Mouse (Mus musculus) kidney, embryonic 15.5 days (tissue): Measurements from ENCODE around the gene Tctn1. TPM values are rescaled to one million over a fixed set of nuclear protein-coding genes. Genes with fewer than 3 reads are reported as not detected.

ENCODE experiments used
- ATAC-seq: fragments of 200-750 bp; cut with Nextera tagmentation; replicated peaks from 2 replicates; pipeline ENCODE4 v1.8.0; 2017; ENCODE audit warnings: moderate TSS enrichment; ENCODE audit not compliant: low FRiP score
- H3K27ac ChIP-seq: fragments of 300-500 bp; sonication (generic); 2 replicates; pipeline ENCODE4 v1.5.1; 2015; ENCODE audit warnings: mild to moderate bottlenecking, inconsistent platforms
- H3K27me3 ChIP-seq: fragments of 300-500 bp; sonication (generic); 2 replicates; pipeline ENCODE4 v1.6.1; 2015; ENCODE audit warnings: inconsistent platforms
- H3K36me3 ChIP-seq: fragments of 300-500 bp; sonication (generic); 2 replicates; pipeline ENCODE4 v1.6.1; 2015; ENCODE audit warnings: inconsistent platforms
- H3K4me1 ChIP-seq: fragments of 300-500 bp; sonication (generic); 2 replicates; pipeline ENCODE4 v1.6.1; 2015; ENCODE audit warnings: inconsistent platforms
- H3K4me2 ChIP-seq: fragments of 300-500 bp; sonication (generic); 2 replicates; pipeline ENCODE4 v1.6.1; 2015; ENCODE audit warnings: moderate library complexity, mild to moderate bottlenecking, inconsistent platforms
- H3K4me3 ChIP-seq: fragments of 300-500 bp; sonication (generic); replicated peaks from 2 replicates; pipeline ENCODE4 v1.5.1; 2015; ENCODE audit warnings: mild to moderate bottlenecking, inconsistent platforms
- H3K9ac ChIP-seq: fragments of 300-500 bp; sonication (generic); 2 replicates; pipeline ENCODE4 v1.6.1; 2015; ENCODE audit warnings: mild to moderate bottlenecking, inconsistent platforms
- H3K9me3 ChIP-seq: fragments of 300-500 bp; sonication (generic); replicated peaks from 2 replicates; pipeline ENCODE4 v1.6.1; 2016; ENCODE audit warnings: inconsistent platforms
- WGBS: fragments of 180-500 bp; shearing (Covaris S2); methylation state at CpG from one replicate; pipeline ENCODE4 v1.1.7; 2015; ENCODE audit warnings: mixed read lengths; 5-methylcytosine and 5-hydroxymethylcytosine counted together
- polyA plus RNA-seq: library from polyadenylated mRNA; unstranded; fragments of >200 nt; fragmentation: Nextera tagmentation; extraction: Ambion mirVana; gene quantifications from 2 replicates; pipeline ENCODE4 v1.2.1, GENCODE M21; 2015

The Tctn1 gene
- polyA plus RNA-seq, 1 experiment from 2014 or later, result 6.7 TPM

DNA sequence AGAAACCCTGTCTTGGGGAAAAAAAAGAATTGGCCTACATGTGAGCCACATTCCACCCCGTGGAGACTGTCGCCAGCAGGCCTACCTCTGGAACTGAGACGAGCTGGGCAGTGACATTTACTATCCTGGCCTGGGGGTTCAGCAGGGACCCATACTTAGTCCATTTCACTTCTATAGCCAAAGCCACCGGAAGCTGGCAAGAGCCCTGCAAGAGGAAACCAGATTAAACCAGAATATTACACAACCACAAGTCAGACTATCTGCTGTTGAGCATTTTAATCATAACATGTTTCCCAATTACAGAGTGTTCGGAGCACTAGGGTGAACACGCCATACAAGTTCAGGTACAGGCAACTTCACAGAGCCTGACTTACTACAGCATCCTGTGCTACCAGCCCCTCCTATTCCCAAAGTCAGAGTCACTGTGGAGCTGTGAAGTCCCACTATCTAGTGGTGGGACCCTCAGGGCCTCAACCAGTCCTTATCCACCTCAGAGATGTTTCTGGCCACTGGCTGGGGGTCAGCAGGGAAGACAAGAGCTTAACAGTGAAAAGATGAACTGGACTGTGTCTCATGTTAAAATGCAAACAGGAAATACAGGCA lies 21.6 kb downstream of the Tctn1 start:
- Histone ChIP-seq H3K9me3 (no peaks in the 10 kb centered on the region), H3K4me2 (no peak overlapping the region), H3K27ac (no peak overlapping the region), H3K4me1 (peaks cover 3% of the 10 kb centered on the region; the same call in 1 of the 2 replicates), H3K4me3 (no peak overlapping the region), H3K36me3 (peaks cover 67% of the 10 kb centered on the region), H3K9ac (no peak overlapping the region), H3K27me3 (no peaks in the 10 kb centered on the region)
- WGBS, result 73% methylated on average over 6 of the region's 6 CpGs
- ATAC-seq, result no peak

DNA sequence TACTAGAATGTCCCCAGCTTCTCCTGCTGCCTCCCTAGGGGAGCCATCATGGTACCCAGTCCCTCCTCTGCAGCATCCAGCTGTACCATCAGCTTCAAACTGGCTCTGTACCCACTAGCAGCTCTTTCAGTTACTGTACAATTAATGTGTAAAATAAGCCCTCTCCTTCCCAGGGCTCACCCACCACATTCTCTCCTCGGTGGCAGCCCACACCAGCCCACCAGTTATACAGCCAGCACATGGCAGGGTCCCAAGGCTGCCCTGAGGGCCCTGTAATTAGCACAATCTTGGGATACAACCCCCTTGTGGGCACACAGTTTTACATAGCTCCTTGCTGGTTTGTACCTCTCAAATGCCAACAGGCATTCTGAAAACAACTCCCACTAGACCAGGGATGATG lies 23.3 kb downstream of the Tctn1 start:
- Histone ChIP-seq H3K4me3 (no peak overlapping the region), H3K27ac (no peak overlapping the region), H3K36me3 (peaks cover 52% of the 10 kb centered on the region), H3K27me3 (no peaks in the 10 kb centered on the region), H3K9ac (no peak overlapping the region), H3K9me3 (no peaks in the 10 kb centered on the region), H3K4me2 (no peak overlapping the region), H3K4me1 (peaks cover 3% of the 10 kb centered on the region; the same call in 1 of the 2 replicates)
- WGBS, result 61% methylated on average over 1 of the region's 1 CpGs
- no peak for ATAC-seq

DNA sequence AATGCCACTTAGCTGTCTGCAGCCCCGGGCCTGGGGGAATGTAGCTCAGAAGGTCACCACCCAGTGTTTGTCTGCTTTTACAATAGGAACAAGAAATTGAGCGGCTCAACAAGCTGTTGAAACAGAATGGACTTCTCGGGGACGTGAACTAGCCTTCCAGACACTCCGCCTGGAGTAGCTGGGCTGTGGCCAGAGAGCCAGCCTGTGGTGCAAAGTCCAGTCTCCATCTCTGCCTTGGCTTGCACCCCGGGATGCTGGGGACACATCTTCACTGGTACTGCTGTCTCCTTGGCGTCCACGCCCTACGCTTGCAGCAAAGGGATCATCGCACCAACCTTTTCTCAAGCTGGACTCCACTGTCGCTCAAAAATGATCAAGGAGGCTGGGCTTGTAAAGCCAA lies 23.7 kb downstream of the Tctn1 start:
- H3K9me3 ChIP-seq, result no peaks in the 10 kb centered on the region
- no peak overlapping the region for H3K4me3 ChIP-seq
- ATAC-seq, result no peak
- 92% methylated on average over 11 of the region's 11 CpGs for WGBS
- no peak overlapping the region for H3K4me2 ChIP-seq
- no peak overlapping the region for H3K27ac ChIP-seq
- H3K36me3 ChIP-seq, result peaks cover 47% of the 10 kb centered on the region
- peaks cover 5% of the 10 kb centered on the region; the same call in 1 of the 2 replicates for H3K4me1 ChIP-seq
- no peaks in the 10 kb centered on the region for H3K27me3 ChIP-seq
- no peak overlapping the region for H3K9ac ChIP-seq

- Histone ChIP-seq H3K4me3 (no peak overlapping the region), H3K27ac (no peak overlapping the region), H3K4me2 (no peak overlapping the region), H3K9me3 (no peaks in the 10 kb centered on the region), H3K9ac (no peak overlapping the region), H3K4me1 (peaks cover 11% of the 10 kb centered on the region), H3K36me3 (peaks cover 47% of the 10 kb centered on the region), H3K27me3 (no peaks in the 10 kb centered on the region)
- WGBS, result 77% methylated on average over 7 of the region's 7 CpGs
- no peak for ATAC-seq
Measured at GRCm38 (mm10) chr5:122239618-122240017, 24.6 kb downstream of the Tctn1 start.

- Histone ChIP-seq H3K4me1 (peaks cover 18% of the 10 kb centered on the region), H3K9me3 (no peaks in the 10 kb centered on the region), H3K4me2 (no peak overlapping the region), H3K27me3 (no peaks in the 10 kb centered on the region), H3K4me3 (no peak overlapping the region), H3K36me3 (peaks cover 41% of the 10 kb centered on the region), H3K9ac (no peak overlapping the region), H3K27ac (no peak overlapping the region)
- no peak for ATAC-seq
- WGBS, result 69% methylated on average over 5 of the region's 5 CpGs
Measured at GRCm38 (mm10) chr5:122237200-122237599, 27.1 kb downstream of the Tctn1 start.

GRCm38 (mm10) chr5:122235196-122235836 lies 28.9 kb downstream of the Tctn1 start:
- no peaks in the 10 kb centered on the region for H3K9me3 ChIP-seq
- H3K4me2 ChIP-seq, result no peak overlapping the region
- H3K27me3 ChIP-seq, result no peaks in the 10 kb centered on the region
- no peak overlapping the region for H3K4me3 ChIP-seq
- H3K36me3 ChIP-seq, result peaks cover 22% of the 10 kb centered on the region
- H3K4me1 ChIP-seq, result peaks cover 21% of the 10 kb centered on the region
- no peak for ATAC-seq
- H3K27ac ChIP-seq, result no peak overlapping the region
- WGBS, result 45% methylated on average over 9 of the region's 9 CpGs
- no peak overlapping the region for H3K9ac ChIP-seq

- H3K27me3 ChIP-seq, result no peaks in the 10 kb centered on the region
- no peak overlapping the region for H3K27ac ChIP-seq
- WGBS, result 80% methylated on average over 9 of the region's 9 CpGs
Measured at GRCm38 (mm10) chr5:122234319-122235195, 29.7 kb downstream of the Tctn1 start.

DNA sequence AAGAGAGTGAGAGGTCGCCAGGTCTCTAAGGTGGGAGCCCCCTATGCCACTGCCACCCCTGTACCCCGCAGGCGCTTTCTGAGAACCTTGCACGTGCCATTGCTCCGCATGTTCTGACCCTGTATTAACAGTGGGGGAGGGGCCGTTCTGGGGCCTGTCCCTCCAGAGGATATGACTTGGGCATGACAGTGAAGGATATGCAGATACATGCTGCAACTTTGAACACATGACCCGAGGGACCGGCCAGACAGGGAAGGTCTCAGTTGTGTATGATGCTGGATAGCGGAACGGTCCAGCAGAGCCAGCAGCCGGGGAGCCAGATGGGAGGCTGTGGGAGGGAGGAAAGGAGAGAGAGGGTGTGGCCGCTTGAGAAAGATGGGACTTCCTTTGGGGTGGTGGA lies 30.6 kb downstream of the Tctn1 start:
- Histone ChIP-seq H3K4me1 (peaks cover 21% of the 10 kb centered on the region), H3K27ac (no peak overlapping the region), H3K27me3 (no peaks in the 10 kb centered on the region), H3K36me3 (peaks cover 7% of the 10 kb centered on the region), H3K4me2 (no peak overlapping the region), H3K9me3 (no peaks in the 10 kb centered on the region), H3K9ac (no peak overlapping the region), H3K4me3 (no peak overlapping the region)
- 80% methylated on average over 12 of the region's 12 CpGs for WGBS
- ATAC-seq, result no peak

More at GRCm38 (mm10) chr5:122234319-122235195, 29.7 kb downstream of the Tctn1 start:
- Histone ChIP-seq H3K9ac (no peak overlapping the region), H3K4me3 (no peak overlapping the region), H3K4me2 (no peak overlapping the region), H3K9me3 (no peaks in the 10 kb centered on the region), H3K36me3 (peaks cover 14% of the 10 kb centered on the region), H3K4me1 (peaks cover 21% of the 10 kb centered on the region)
- ATAC-seq, result no peak

- H3K4me3 ChIP-seq, result no peak overlapping the region
- H3K27me3 ChIP-seq, result no peaks in the 10 kb centered on the region
- H3K4me2 ChIP-seq, result no peak overlapping the region
- no peaks in the 10 kb centered on the region for H3K9me3 ChIP-seq
- ATAC-seq, result no peak
- peaks cover 3% of the 10 kb centered on the region for H3K36me3 ChIP-seq
- peaks cover 21% of the 10 kb centered on the region for H3K4me1 ChIP-seq
- WGBS, result 83% methylated on average over 14 of the region's 14 CpGs
- H3K27ac ChIP-seq, result no peak overlapping the region
- no peak overlapping the region for H3K9ac ChIP-seq
Measured at GRCm38 (mm10) chr5:122233077-122233581, 31.1 kb downstream of the Tctn1 start.

GRCm38 (mm10) chr5:122232004-122232403 lies 32.3 kb downstream of the Tctn1 start:
- Histone ChIP-seq H3K9ac (no peak overlapping the region), H3K27ac (peak overlapping the region; percentile 57), H3K9me3 (no peaks in the 10 kb centered on the region), H3K27me3 (no peaks in the 10 kb centered on the region), H3K4me2 (no peak overlapping the region), H3K4me3 (no peak overlapping the region), H3K36me3 (peaks cover 8% of the 10 kb centered on the region; the same call in 1 of the 2 replicates), H3K4me1 (peaks cover 21% of the 10 kb centered on the region)
- no peak for ATAC-seq
- WGBS, result 47% methylated on average over 5 of the region's 5 CpGs

GRCm38 (mm10) chr5:122231431-122231830 lies 32.8 kb downstream of the Tctn1 start:
- Histone ChIP-seq H3K4me1 (peaks cover 21% of the 10 kb centered on the region), H3K4me3 (no peak overlapping the region), H3K9ac (no peak overlapping the region), H3K9me3 (no peaks in the 10 kb centered on the region), H3K27ac (no peak overlapping the region), H3K4me2 (no peak overlapping the region), H3K27me3 (no peaks in the 10 kb centered on the region), H3K36me3 (peaks cover 8% of the 10 kb centered on the region; the same call in 1 of the 2 replicates)
- no peak for ATAC-seq
- WGBS, result 67% methylated on average over 6 of the region's 6 CpGs

DNA sequence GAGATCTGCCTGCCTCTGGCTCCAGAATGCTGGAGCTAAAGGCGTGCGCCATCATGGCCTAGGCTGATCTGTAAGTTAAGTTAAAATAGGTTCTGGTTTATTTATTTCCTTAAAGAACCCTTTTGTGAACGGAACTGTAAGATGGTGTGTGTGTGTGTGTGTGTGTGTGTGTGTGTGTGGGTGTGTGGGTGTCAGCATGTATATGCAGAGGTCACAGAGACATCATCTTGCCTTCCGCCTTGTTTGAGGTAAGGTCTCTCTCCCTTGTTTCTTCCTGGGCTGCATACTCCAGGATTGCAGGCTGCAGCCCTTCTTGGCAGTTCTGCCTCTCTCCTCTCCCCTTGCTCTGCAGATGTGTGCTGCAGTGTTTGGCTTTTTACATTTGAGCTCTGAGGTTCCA lies 33.4 kb downstream of the Tctn1 start:
- no peaks in the 10 kb centered on the region for H3K9me3 ChIP-seq
- WGBS, result 93% methylated on average over 4 of the region's 4 CpGs
- H3K27ac ChIP-seq, result no peak overlapping the region
- H3K4me1 ChIP-seq, result peaks cover 21% of the 10 kb centered on the region
- no peaks in the 10 kb centered on the region for H3K27me3 ChIP-seq
- no peak overlapping the region for H3K9ac ChIP-seq
- H3K36me3 ChIP-seq, result peaks cover 8% of the 10 kb centered on the region; the same call in 1 of the 2 replicates
- H3K4me3 ChIP-seq, result no peak overlapping the region
- H3K4me2 ChIP-seq, result no peak overlapping the region
- ATAC-seq, result no peak
